Mouse (Mus musculus) adrenal gland, postnatal 4 days (tissue): ENCODE results near the gene Cep83. TPM values are rescaled to one million over a fixed set of nuclear protein-coding genes. Genes with fewer than 3 reads are reported as not detected.

Source experiments
- DNase-seq, 2 experiments: peaks; one replicate each; pipeline ENCODE4 v3.0.0; 2021 to 2022; ENCODE audit warnings: low spot score in 2 of 2, mixed read lengths in 2 of 2
- total RNA-seq, 2 experiments: library from RNA; stranded (reverse); gene quantifications; 2 replicates each; pipeline ENCODE4 v1.2.3; 2021

Gene Cep83
- total RNA-seq, 2 experiments from 2014 or later, result 14.9 to 16.7 TPM

- DNase-seq, result no peak
These were observed 83.0 kb downstream of the Cep83 start for GRCm38 (mm10) chr10:94771496-94771895.

GRCm38 (mm10) chr10:94777576-94777975 lies 89.1 kb downstream of the Cep83 start:
- no peak for DNase-seq

GRCm38 (mm10) chr10:94779319-94779718 lies 90.9 kb downstream of the Cep83 start:
- DNase-seq, result no peak

- no peak for DNase-seq
These were observed 92.3 kb downstream of the Cep83 start for GRCm38 (mm10) chr10:94780618-94781262.

- DNase-seq, result peak in 1 of 2 experiments; percentile 22
These were observed 100.8 kb downstream of the Cep83 start for GRCm38 (mm10) chr10:94789205-94789604.

- no peak for DNase-seq
These were observed 105.5 kb downstream of the Cep83 start for GRCm38 (mm10) chr10:94793914-94794313.

GRCm38 (mm10) chr10:94794666-94795244 lies 106.3 kb downstream of the Cep83 start:
- DNase-seq, result no peak

GRCm38 (mm10) chr10:94798128-94798527 lies 109.7 kb downstream of the Cep83 start:
- no peak for DNase-seq

GRCm38 (mm10) chr10:94799485-94800239 lies 111.2 kb downstream of the Cep83 start:
- DNase-seq, result no peak

GRCm38 (mm10) chr10:94800677-94801354 lies 112.4 kb downstream of the Cep83 start:
- no peak for DNase-seq

GRCm38 (mm10) chr10:94804029-94804908 lies 115.8 kb downstream of the Cep83 start:
- DNase-seq, result no peak

GRCm38 (mm10) chr10:94804909-94805220 lies 116.4 kb downstream of the Cep83 start:
- DNase-seq, result no peak

- no peak for DNase-seq
These were observed 118.9 kb downstream of the Cep83 start for GRCm38 (mm10) chr10:94807323-94807722.

- DNase-seq, result no peak
These were observed 119.8 kb downstream of the Cep83 start for GRCm38 (mm10) chr10:94808275-94808674.

- DNase-seq, result no peak
These were observed 121.6 kb downstream of the Cep83 start for GRCm38 (mm10) chr10:94809946-94810472.

- DNase-seq, result no peak
These were observed 123.7 kb downstream of the Cep83 start for GRCm38 (mm10) chr10:94811907-94812851.

- no peak for DNase-seq
These were observed 129.7 kb downstream of the Cep83 start for GRCm38 (mm10) chr10:94818127-94818526.

GRCm38 (mm10) chr10:94818781-94819665 lies 130.6 kb downstream of the Cep83 start:
- no peak for DNase-seq
